Mouse (Mus musculus): ENCODE measurements around the gene Epb41l4b. TPM values are rescaled to one million over a fixed set of nuclear protein-coding genes. Genes with fewer than 3 reads are reported as not detected.
A peak's percentile ranks its signal among the peaks of the same experiment; 100 is the strongest.

Epb41l4b gene
- total RNA-seq, 2 experiments from 2014 or later, result 6.3 to 8.4 TPM

DNA sequence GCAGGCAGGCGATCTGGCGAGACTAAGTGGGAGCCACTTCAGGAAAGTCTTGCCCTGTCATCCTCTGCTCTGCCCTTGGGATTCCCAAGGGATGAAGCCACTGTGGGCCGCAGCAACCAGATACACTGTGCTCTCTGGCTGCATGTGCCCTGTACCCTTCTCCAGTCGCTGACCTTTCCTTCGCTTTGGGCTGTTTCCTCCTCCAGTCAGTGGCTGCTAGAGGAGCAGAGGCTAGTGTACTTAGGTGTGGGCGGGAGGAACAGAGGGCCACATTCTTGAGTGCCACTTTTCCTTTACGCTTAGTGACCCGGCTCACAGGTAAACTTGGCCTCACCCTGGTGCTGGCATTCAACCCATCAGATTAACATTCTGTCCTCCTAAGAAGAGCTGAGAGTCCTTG lies 10.6 kb upstream of the Epb41l4b start:
- intact Hi-C loops (cut with DNase I), result no loop called here
- no peak for DNase-seq

DNA sequence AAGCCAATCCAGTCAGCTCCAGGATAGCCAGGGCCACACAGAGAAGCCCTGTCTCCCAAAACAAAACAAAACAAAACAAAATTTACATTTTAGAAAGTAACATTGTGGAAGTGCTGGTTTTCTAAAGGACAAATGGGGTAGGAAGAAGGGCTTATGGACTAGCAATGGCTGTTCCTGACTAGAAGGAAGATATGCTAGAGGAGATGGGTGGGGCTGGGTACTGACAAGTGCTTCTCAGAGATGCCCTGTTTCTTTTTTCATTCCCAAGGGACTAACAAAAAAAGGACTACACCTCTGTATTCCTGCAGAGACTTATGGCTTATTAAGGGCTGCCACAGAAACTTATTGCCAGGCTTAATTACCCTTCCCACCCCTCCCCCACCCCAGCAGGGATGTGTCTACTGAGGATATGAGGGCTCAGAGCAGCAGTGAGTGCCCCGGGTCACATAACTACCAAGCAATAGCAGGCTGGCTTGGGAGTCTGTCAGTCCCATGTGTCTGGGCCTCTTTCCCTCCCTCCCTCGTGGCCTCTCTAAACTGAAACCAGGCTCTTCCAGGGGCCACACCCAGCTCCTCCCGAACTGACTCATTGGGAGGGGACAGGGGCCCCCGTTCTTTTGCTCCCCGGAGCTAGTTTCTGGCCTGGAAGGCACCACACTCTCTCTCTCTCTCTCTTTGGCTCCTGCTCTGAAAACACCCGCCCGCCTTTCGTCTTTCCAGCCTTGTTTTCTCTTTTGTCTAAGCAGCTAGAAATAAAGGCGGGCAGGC lies 10.0 kb upstream of the Epb41l4b start:
- intact Hi-C loops (cut with DNase I), result no loop called here
- DNase-seq, result no peak

DNA sequence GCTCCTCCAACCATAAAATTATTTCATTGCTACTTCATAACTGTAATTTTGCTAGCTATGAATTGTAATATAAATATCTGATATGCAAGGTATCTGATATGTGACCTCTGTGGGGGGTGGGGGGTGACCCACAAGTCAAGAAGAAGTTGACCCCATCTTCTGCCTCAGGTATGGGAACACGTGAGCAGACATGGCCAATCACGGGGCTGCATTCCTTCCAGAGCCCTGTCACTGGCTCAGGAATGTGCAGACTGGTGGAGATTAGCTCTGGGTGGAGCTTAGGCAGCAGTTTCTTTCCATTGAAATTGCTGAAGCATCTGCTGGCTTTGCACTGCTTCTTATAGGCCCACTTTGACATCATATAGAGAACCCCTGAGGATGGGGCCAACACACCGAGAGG lies 4.9 kb upstream of the Epb41l4b start:
- intact Hi-C loops (cut with DNase I), result no loop called here
- DNase-seq, result no peak

DNA sequence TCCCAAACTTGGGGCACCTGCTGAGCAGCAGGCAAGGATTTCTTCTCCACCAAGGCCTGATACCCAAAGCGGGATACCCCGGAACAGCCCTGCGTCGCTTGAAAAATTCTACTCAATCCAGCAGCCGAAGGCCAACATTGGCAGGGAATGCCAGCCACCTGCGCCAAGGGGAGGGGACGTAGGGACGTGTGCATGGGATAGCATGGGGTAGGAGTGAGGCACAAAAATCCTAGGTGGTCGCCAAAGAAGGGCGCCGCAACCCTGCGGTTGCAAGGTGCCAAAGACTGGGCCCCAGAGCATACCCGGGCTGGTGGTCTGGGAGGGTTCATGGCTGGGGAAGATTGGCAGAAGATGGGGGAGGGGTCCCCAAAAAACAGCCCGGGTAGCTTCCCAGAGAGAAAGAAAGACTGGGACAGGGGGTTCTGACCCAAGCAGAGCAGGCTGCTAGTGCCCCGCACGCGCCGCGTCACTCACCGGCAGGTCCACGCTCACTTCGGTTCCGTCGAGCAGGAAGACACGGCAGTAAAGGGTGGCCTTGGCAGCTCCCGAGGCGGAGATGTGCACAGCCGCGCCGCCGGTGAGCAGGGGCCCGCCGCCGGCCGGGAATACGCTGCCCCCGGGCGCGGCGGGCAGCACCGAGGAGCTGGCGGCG lies 737 bp downstream of the Epb41l4b start:
- intact Hi-C loops (cut with DNase I), result no loop called here

DNA sequence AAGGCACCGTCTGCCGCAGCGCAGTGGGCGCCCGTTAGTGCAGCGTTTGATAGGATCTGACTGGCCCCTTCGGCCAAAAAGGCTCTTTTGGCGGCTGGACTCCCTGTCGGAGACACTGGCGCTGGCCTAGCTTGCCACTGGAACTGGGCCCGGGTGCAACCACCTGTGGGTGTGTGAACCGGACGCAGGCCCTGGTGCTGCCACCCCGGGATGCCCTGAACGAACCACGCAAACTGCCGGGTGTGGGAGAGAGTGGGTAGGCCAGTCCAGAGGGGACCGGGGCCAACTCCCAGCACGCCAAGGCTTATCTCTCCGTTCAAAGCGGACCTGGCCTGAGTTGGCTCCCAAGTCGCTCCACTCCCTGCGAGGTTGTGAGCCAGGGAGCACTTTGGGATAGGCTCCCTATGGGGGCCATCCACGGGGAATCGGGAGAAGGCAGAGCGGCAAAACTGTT lies 1.3 kb downstream of the Epb41l4b start:
- intact Hi-C loops (cut with DNase I), result no loop called here
- DNase-seq, result peak; percentile 80

More for the DNA sequence above, 737 bp downstream of the Epb41l4b start:
- peak; percentile 65 for DNase-seq

DNA sequence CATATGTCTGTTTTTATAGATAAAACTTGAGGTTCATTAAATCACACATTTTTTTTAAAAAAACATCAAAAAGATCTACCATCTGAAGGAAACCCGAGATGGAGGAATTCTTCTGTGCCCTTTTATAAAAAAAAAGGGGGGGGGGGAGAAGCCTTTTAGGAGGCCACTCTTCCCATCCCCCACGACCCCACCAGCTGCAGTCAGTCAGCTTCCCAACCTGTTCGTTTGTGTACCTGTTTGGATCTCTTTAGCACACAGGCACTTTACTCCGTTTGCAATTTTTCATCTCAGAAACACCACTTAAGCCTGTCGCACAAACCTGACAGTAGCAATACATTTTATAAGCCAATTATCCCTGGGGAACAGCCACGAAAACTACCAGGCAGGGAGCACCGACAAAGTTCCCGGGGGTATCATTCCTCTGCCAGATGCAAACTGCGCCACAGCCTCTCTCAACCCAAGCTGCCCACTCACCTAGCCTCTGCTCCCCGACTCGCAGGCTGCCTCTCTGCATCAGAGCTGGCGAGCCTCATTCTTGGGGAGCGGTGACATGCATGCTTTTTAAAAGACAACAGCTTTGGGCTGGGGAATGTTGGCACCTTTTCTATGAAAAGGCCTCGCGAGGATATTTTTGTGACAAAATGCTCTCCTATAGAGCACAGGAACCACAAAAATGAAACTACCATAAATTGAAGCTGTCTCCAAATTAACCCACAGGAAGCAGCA lies 2.1 kb downstream of the Epb41l4b start:
- intact Hi-C loops (cut with DNase I), result no loop called here
- DNase-seq, result no peak

DNA sequence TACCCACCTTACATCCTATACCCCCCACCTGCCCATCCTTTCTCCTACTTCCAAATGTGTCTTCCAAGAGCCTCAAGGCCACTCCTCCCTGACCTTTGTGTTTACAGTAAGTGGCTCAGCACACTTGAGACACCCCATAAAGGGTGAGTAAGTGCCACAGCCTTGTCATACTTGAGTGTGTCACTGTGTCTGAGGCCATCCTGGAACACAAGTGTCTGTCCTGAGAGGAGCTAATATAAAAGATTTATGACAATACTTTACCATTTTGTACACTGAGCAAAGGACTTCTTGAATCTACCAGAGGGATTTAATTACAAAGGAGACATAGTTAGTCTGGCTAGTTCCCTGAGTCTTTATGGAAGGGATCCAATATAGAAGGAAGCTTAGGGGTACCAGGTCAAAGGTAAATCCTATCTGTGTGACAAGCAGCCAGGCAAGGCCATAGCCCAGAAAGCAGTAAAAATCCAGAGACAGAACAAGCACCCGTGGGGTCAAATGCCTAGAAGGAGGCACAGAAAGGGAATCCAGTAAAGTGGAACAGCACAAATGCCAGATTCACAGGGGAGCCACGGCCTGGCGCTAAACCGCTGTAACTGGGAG lies 2.9 kb downstream of the Epb41l4b start:
- DNase-seq, result no peak
- intact Hi-C loops (cut with DNase I), result no loop called here

DNA sequence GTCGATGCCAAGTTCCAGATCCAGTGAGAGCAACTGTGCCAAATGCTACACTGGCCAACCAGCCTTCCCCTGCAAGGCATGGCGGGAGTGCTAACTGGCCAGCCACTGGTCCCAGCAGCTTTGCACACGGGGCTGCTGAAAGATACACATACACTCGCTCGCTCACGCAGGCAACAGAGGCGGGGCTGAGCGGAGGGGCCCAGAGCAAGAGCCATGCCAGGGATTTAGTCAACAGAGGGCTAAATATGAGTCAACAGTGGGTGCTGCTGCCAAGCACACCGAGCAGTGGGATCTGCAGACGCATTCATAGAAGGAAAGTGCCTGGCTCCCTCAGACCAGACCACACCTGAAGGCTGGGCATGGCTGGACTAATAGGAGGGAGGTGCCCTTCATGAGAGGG lies 3.8 kb downstream of the Epb41l4b start:
- peak; percentile 82 for DNase-seq
- intact Hi-C loops (cut with DNase I), result no loop called here

DNA sequence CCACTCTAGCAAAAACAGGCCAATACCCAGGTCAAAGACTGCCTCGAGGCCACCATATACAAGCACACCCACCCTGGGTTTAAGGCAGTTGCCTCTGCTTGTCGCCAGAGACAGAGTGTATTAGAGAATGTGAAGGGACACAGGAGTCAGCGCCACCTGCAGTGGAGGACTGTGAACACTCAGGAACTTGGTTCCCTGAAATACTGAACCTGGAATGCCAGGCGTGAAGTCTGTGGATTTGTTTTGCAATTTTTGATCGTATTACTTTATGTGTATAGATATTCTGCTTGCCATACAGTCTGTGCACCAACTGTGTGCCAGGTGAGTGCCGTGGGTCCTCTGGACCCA lies 5.2 kb downstream of the Epb41l4b start:
- DNase-seq, result no peak
- intact Hi-C loops (cut with DNase I), result no loop called here

DNA sequence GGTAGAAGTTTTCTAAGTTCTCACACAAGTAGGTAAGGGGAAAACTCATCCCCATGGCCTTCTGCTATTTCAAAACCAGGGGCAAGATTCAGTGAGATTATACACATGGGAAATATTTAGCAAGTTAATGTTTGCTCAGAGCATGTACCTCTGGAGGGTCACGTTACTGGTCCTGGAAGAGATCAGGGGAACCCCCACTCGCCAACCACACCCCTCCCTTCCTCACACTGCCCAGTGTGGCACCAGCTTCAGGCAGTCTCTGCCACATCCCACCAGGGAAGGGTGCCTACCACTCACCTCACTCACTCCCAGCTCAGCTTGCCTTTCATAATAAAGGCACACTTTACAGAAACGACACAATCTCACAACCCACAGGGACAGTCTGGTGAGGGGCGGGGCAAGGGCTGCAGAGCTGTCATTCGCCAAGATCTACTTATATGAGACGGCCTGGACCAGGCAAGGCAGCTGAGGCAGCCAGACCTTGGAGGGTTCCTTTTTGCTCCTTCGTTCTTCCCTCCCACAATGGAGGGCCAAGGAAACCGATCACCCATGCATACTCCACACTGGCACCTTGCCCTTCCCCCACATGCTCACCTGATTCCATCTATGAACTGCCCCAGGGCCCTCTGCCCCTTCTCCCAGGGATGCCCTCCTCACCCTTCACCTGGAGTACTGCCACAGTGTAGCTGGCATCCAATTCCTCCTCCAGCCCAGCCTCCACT lies 5.7 kb downstream of the Epb41l4b start:
- intact Hi-C loops (cut with DNase I), result no loop called here
- DNase-seq, result no peak

DNA sequence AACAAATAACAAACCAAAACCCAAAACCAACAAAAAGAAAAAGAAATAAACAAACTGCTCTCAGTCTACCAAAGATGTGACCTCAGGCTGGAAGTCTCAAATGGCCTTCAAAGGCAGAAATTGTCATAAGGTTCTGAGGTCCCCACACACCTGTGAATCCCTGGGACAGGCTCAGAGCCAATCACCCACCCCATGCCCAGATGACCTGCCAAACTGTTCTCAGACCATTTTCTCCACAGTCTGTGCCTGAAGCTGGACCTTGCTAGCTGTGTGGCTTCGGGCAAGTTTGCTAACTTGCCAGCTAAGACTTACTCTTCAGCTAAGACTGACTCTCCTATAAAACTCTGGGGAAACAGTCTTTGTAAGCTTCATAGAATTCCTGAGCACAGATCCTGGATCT lies 7.8 kb downstream of the Epb41l4b start:
- intact Hi-C loops (cut with DNase I), result no loop called here
- no peak for DNase-seq

DNA sequence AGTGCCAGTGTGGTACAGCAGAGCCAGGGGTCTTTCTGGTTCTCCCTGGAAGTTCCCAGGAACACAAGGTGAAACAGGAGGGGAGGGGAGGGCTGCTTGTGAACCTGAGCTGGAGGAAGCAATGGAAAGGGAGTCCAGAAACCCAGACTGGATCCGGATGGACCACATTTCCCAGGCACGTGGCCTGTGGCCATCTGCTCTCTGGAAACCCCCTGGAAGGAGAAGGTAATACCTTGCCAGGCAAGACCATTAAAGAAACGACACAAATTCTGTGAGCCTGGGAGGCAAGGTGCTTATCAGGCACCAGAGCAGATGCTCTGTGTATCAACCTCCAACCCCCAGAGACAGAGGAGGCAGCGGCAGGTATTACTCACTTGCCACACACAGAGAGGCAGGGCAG lies 8.7 kb downstream of the Epb41l4b start:
- DNase-seq, result peak; percentile 41
- intact Hi-C loops (cut with DNase I), result no loop called here

DNA sequence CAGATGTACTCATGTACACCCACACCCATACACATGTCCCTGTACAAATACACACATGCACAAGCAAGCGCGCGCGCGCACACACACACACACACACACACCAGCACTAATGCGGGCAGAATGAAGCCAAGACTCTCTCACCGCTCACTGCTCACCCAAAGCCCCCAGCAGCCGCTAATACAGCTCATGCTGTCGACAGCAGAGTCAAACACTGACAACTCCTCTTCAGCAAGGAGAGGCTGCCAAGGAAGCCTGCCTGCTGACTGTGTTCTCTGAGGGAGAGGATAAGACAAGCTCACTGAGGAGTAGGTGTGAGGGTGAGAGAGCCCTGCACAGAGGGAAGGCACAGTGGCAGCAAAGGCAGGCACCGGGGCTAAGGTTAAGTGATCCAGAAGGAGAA lies 11.4 kb downstream of the Epb41l4b start:
- peak; percentile 41 for DNase-seq
- intact Hi-C loops (cut with DNase I), result no loop called here

DNA sequence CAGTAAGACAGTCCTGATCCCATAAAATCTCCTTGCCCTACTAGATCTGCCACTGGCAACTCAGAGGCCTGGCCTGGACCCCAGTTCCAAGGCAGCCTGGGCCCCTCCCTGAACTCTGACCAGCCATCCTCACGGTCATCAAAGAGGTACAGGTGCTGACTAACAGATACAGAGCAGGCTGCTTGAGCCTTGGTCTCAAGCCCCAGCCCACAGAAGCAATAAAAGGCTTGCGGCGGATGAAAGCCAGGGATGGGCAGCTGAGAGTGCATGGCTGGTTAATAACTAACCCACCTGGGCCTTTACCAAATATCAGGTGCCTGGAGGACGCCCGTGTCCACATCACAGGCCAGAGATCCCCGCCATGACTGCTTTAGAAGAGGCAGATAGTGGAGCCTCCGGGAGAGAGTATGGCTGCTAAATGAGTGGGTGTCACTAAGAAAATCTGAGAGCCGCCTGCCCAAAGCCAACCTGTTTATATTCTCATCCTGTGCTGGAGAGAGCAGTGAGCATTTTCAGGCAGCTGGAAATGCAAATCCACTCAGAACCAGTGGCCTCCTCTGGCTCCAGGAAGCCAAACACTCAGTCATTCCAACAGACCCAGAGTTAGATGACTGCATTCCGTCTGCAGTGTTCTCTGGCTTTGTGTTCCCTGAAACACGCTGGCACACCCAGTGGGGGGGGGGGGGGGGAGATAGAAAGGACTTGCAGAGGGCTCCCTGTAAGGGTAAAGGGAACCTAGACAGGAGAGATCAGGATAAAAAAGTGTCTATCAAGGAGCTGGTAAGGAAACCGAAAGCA lies 13.3 kb downstream of the Epb41l4b start:
- DNase-seq, result no peak
- intact Hi-C loops (cut with DNase I), result no loop called here

DNA sequence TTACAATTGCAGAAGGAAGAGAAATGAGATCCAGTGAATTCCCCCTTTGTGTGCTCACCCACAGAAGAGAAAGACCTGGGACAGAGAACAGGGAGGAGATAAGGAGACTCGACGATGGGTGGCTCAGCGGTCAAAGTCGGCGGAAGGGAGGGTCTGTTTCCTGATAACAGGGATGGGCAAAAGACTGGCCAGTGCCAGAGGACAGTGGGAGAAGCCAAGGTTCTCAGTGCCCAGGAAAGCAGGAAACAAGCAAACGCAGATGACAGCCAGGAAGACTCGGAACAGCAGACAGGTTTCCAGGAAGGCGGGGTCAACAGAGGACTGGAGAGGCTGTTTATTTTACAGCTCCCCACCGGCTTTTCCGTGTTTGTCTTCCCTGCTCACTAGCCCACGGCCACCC lies 20.2 kb downstream of the Epb41l4b start:
- intact Hi-C loops (cut with DNase I), result no loop called here
- DNase-seq, result no peak

DNA sequence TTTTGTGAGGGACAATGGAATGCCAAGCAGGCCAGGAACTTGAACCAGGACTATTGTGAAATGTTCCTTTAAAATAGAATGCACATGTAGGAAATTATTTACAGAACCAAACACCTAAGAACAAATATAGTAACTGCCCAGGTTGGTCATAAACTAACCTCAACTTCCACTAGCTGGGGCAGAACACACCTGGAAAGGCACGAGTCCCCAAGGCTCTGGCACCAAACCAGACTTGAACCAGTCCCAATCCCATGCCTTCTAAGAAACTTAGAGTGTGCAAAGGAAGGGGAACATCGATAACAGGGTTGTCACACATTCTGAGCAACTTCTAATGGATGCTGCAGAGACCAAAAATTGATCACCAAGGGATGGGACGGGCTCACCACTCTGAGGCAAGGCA lies 21.1 kb downstream of the Epb41l4b start:
- no peak for DNase-seq
- intact Hi-C loops (cut with DNase I), result no loop called here

DNA sequence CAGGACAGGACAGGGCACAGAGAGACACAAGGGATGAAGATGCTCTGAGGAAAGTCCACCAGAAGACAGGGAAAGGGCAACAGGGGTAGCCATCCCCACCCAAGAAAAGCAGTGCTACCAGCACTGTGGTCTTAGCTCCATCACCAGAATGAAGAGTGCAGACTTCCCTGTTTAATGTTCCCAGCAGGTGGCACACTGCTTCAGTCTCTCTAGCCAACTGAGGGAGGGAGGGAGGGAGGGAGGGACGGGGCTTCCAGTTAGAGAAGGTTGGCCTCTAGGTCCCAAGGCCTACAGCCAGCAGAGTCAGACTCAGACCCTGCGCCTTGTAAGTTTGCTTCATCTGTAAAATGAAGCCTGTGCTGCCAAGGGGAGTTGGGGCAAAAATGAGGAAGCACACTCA lies 22.7 kb downstream of the Epb41l4b start:
- no peak for DNase-seq
- intact Hi-C loops (cut with DNase I), result no loop called here

DNA sequence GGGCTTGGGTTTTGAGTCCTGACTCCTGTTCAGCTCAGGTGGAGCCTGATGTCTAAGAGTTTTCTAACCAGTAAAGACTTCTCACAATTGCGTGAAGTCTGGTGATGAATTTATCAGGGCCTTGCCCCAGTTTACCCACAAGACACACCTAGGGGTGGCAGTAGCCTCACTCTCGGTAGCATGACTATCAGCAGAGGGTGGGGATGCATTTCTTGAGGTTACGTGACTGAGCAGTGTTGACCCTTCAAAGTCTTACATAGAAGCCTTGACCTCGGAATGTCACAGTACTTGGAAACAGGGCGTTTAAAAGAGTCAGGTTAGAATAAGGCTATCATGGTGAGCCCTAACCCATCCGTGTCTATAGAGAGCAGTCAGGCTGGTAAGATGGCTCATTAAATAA lies 23.3 kb downstream of the Epb41l4b start:
- DNase-seq, result no peak
- intact Hi-C loops (cut with DNase I), result no loop called here

DNA sequence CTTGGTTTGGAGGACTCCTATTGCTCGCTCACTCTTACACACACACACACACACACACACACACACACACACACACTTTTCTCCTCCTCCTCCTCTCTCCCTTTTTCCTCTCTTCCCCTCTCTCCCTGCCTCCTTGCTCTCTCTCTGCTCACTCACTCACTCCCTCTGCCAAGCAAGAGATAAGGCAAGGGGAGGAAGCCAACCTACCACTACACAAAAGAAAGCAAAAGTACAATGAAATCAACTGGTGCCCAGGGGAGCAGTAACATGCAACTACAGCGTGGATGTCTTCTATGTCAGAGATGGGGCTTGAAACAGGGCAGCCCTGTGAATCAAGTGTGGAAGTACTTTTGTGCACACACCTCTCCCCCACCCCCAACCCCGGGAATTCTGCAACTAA lies 24.4 kb downstream of the Epb41l4b start:
- intact Hi-C loops (cut with DNase I), result no loop called here
- no peak for DNase-seq

DNA sequence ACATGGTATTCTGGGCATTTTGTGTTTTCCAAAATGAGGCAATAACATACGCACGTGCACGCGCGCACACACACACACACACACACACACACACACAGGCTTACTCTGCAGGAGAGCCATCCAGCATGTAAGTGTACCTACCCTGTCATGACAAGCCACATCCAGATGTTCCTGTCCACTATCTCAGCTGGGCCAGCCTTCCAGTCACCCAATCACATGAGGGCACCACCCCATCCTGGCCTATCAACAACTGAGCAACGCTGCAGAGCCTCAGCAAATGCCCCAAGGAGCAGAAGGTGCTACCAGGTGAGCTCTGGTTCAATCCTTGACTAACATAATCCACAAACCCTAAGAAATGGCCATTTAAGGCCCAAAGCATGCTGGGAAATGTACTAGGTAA lies 27.0 kb downstream of the Epb41l4b start:
- intact Hi-C loops (cut with DNase I), result no loop called here
- no peak for DNase-seq

Data from left cerebral cortex, postnatal 4 days (tissue).